Mouse (Mus musculus): ENCODE measurements around the gene Jrkl. TPM values are rescaled to one million over a fixed set of nuclear protein-coding genes. Genes with fewer than 3 reads are reported as not detected.

The Jrkl gene
- 17.3 and 19.4 TPM in 2 replicates for total RNA-seq (2017)

- peak; percentile 71 to 74 for ATAC-seq (replicated peaks in 1 of 2; ENCODE audit: insufficient read depth in 1 of 2, low FRiP score in 2 of 2, low TSS enrichment in 1 of 2, low read depth in 1 of 2, poor library complexity in 2 of 2, severe bottlenecking in 2 of 2)
Observed at GRCm38 (mm10) chr9:13245481-13245880, at the start of gene Jrkl. Gene Jrkl, minus strand, starts transcription at chr9:13245829.

- ATAC-seq (replicated peaks in 1 of 2; ENCODE audit: insufficient read depth in 1 of 2, low FRiP score in 2 of 2, low TSS enrichment in 1 of 2, low read depth in 1 of 2, poor library complexity in 2 of 2, severe bottlenecking in 2 of 2): no peak
Observed at GRCm38 (mm10) chr9:13287482-13287881, 41.9 kb upstream of the Jrkl start.

GRCm38 (mm10) chr9:13273219-13273618, 27.6 kb upstream of the Jrkl start:
- no peak for ATAC-seq (replicated peaks in 1 of 2; ENCODE audit: insufficient read depth in 1 of 2, low FRiP score in 2 of 2, low TSS enrichment in 1 of 2, low read depth in 1 of 2, poor library complexity in 2 of 2, severe bottlenecking in 2 of 2)

GRCm38 (mm10) chr9:13260980-13261379, 15.4 kb upstream of the Jrkl start:
- no peak for ATAC-seq (replicated peaks in 1 of 2; ENCODE audit: insufficient read depth in 1 of 2, low FRiP score in 2 of 2, low TSS enrichment in 1 of 2, low read depth in 1 of 2, poor library complexity in 2 of 2, severe bottlenecking in 2 of 2)

GRCm38 (mm10) chr9:13258173-13258572, 12.5 kb upstream of the Jrkl start:
- ATAC-seq (replicated peaks in 1 of 2; ENCODE audit: insufficient read depth in 1 of 2, low FRiP score in 2 of 2, low TSS enrichment in 1 of 2, low read depth in 1 of 2, poor library complexity in 2 of 2, severe bottlenecking in 2 of 2): no peak

GRCm38 (mm10) chr9:13256726-13257125, 11.1 kb upstream of the Jrkl start:
- no peak for ATAC-seq (replicated peaks in 1 of 2; ENCODE audit: insufficient read depth in 1 of 2, low FRiP score in 2 of 2, low TSS enrichment in 1 of 2, low read depth in 1 of 2, poor library complexity in 2 of 2, severe bottlenecking in 2 of 2)

- no peak for ATAC-seq (replicated peaks in 1 of 2; ENCODE audit: insufficient read depth in 1 of 2, low FRiP score in 2 of 2, low TSS enrichment in 1 of 2, low read depth in 1 of 2, poor library complexity in 2 of 2, severe bottlenecking in 2 of 2)
Observed at GRCm38 (mm10) chr9:13251251-13251650, 5.6 kb upstream of the Jrkl start.

- no peak for ATAC-seq (replicated peaks in 1 of 2; ENCODE audit: insufficient read depth in 1 of 2, low FRiP score in 2 of 2, low TSS enrichment in 1 of 2, low read depth in 1 of 2, poor library complexity in 2 of 2, severe bottlenecking in 2 of 2)
Observed at GRCm38 (mm10) chr9:13248104-13248503, 2.5 kb upstream of the Jrkl start.

GRCm38 (mm10) chr9:13246815-13247638, 1.4 kb upstream of the Jrkl start, which contains the start of gene Ccdc82:
Gene Ccdc82, plus strand, starts transcription at chr9:13246955.
- ATAC-seq (replicated peaks in 1 of 2; ENCODE audit: insufficient read depth in 1 of 2, low FRiP score in 2 of 2, low TSS enrichment in 1 of 2, low read depth in 1 of 2, poor library complexity in 2 of 2, severe bottlenecking in 2 of 2): peak; percentile 94 to 96

GRCm38 (mm10) chr9:13242321-13242720, 3.3 kb downstream of the Jrkl start:
- no peak for ATAC-seq (replicated peaks in 1 of 2; ENCODE audit: insufficient read depth in 1 of 2, low FRiP score in 2 of 2, low TSS enrichment in 1 of 2, low read depth in 1 of 2, poor library complexity in 2 of 2, severe bottlenecking in 2 of 2)

- ATAC-seq (replicated peaks in 1 of 2; ENCODE audit: insufficient read depth in 1 of 2, low FRiP score in 2 of 2, low TSS enrichment in 1 of 2, low read depth in 1 of 2, poor library complexity in 2 of 2, severe bottlenecking in 2 of 2): peak; percentile 75 to 77; a peak in 3 of 4 replicates
Observed at GRCm38 (mm10) chr9:13231545-13232216, 13.9 kb downstream of the Jrkl start.

- no peak for ATAC-seq (replicated peaks in 1 of 2; ENCODE audit: insufficient read depth in 1 of 2, low FRiP score in 2 of 2, low TSS enrichment in 1 of 2, low read depth in 1 of 2, poor library complexity in 2 of 2, severe bottlenecking in 2 of 2)
Observed at GRCm38 (mm10) chr9:13230553-13230952, 15.1 kb downstream of the Jrkl start.

GRCm38 (mm10) chr9:13225872-13226271, 19.8 kb downstream of the Jrkl start:
- no peak for ATAC-seq (replicated peaks in 1 of 2; ENCODE audit: insufficient read depth in 1 of 2, low FRiP score in 2 of 2, low TSS enrichment in 1 of 2, low read depth in 1 of 2, poor library complexity in 2 of 2, severe bottlenecking in 2 of 2)

GRCm38 (mm10) chr9:13206369-13206768, 39.3 kb downstream of the Jrkl start:
- ATAC-seq (replicated peaks in 1 of 2; ENCODE audit: insufficient read depth in 1 of 2, low FRiP score in 2 of 2, low TSS enrichment in 1 of 2, low read depth in 1 of 2, poor library complexity in 2 of 2, severe bottlenecking in 2 of 2): no peak

- ATAC-seq (replicated peaks in 1 of 2; ENCODE audit: insufficient read depth in 1 of 2, low FRiP score in 2 of 2, low TSS enrichment in 1 of 2, low read depth in 1 of 2, poor library complexity in 2 of 2, severe bottlenecking in 2 of 2): no peak
Observed at GRCm38 (mm10) chr9:13203681-13204080, 41.9 kb downstream of the Jrkl start.

GRCm38 (mm10) chr9:13203109-13203508, 42.5 kb downstream of the Jrkl start:
- ATAC-seq (replicated peaks in 1 of 2; ENCODE audit: insufficient read depth in 1 of 2, low FRiP score in 2 of 2, low TSS enrichment in 1 of 2, low read depth in 1 of 2, poor library complexity in 2 of 2, severe bottlenecking in 2 of 2): peak; percentile 84 to 90

GRCm38 (mm10) chr9:13200079-13200478, 45.5 kb downstream of the Jrkl start:
- ATAC-seq (replicated peaks in 1 of 2; ENCODE audit: insufficient read depth in 1 of 2, low FRiP score in 2 of 2, low TSS enrichment in 1 of 2, low read depth in 1 of 2, poor library complexity in 2 of 2, severe bottlenecking in 2 of 2): no peak

- peak; percentile 75 to 81 for ATAC-seq (replicated peaks in 1 of 2; ENCODE audit: insufficient read depth in 1 of 2, low FRiP score in 2 of 2, low TSS enrichment in 1 of 2, low read depth in 1 of 2, poor library complexity in 2 of 2, severe bottlenecking in 2 of 2)
Observed at GRCm38 (mm10) chr9:13195762-13196161, 49.9 kb downstream of the Jrkl start.

Measured in hematopoietic stem cell, adult 5-6 weeks (primary cell).